Mouse (Mus musculus): ENCODE data around the gene Slc33a1. TPM values are rescaled to one million over a fixed set of nuclear protein-coding genes. Genes with fewer than 3 reads are reported as not detected.
A peak's percentile ranks its signal among the peaks of the same experiment; 100 is the strongest.

Gene Slc33a1
- total and polyA plus RNA-seq, 3 experiments, result 12.5 to 25.8 (median 20.1) TPM

DNA sequence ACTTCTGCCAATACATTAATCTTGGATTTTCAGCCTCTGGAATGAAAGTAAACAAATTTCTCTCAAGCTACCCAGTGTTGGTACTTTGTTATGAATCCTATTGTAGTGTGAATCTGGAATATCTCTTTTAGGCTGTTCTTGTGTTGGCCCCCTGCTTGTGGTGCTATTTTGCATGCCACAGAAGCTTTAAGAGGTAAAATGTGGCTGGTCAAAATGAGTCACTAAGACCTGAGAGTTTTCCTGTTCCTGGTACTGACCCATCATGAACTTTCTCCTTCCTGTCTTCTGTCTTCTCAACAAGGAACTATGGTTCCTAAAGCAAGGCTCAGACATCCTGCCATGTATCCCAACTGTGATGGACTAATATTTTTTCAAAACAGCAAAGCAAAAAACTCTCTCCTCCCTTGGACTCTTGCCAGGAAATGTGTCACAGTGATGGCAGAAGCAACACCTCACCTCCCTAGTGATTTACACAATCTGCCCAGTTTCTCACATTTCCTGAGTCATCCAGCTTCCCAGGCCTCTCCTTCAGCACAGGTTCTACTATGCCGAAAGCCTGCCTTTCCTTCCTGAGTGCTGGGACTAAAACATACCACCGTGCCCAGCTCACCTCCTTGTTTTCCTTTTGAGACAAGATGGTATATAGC is 23.2 kb downstream of the Slc33a1 start (continued):
- TF ChIP-seq USF2 (conservative IDR thresholded peaks at IDR 0.05; ENCODE audit: low read depth, low read length), result no peak
- no peak for TF ChIP-seq NRF1 (IDR thresholded peaks at IDR 0.05; ENCODE audit: low read depth, low read length)
- peak; percentile 68 for TF ChIP-seq ETS1 (conservative IDR thresholded peaks at IDR 0.05; ENCODE audit: low read depth, low read length)
- peak; percentile 56; the same call in 1 of the 2 replicates for TF ChIP-seq MAFK (IDR thresholded peaks at IDR 0.05; ENCODE audit: insufficient replicate concordance, low read length)
- TF ChIP-seq RAD21 (IDR thresholded peaks at IDR 0.05; ENCODE audit: low read depth, low read length), result no peak
- no peak for TF ChIP-seq SIN3A (IDR thresholded peaks at IDR 0.05; ENCODE audit: low read length)
- TF ChIP-seq GABPA (IDR thresholded peaks at IDR 0.05; ENCODE audit: insufficient replicate concordance, low read depth, low read length), result no peak
- TF ChIP-seq JUND (conservative IDR thresholded peaks at IDR 0.05; ENCODE audit: low read depth, low read length), result peak; percentile 86
- TF ChIP-seq KAT2A (IDR thresholded peaks at IDR 0.05; ENCODE audit: insufficient replicate concordance, low read length), result no peak

DNA sequence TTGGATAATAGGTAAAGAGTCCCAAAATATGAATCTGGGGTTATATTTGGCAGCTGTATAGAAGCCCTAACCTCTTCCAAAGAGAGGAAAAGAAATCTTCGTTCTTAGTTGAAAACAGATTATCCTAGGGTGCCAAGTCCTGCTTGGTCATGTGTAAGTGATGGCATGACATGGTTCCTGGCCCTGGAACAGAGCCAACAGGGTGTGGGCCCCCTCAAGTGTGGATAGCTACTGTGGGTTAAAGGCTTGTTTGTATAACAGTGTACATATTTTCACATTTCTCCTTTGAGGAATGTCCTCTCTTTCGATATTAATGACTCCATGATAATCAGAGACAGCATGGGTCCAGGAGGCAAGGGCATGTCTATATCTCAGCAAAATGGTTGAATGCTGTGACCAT is 25.6 kb downstream of the Slc33a1 start:
- dilution Hi-C loops (cut with MboI; ENCODE audit: extremely low pct_ligation_motif_present, extremely low pct_unique_long_range_greater_than_20kb, low sequenced_read_pairs), result no loop called here
- Histone ChIP-seq H3K79me2 (replicated peaks; ENCODE audit: control insufficient read depth, extremely low read depth, insufficient read depth, poor library complexity, severe bottlenecking) (no peaks in the 10 kb centered on the region), H3K4me2 (ENCODE audit: insufficient read depth, low read depth, poor library complexity, severe bottlenecking) (no peak overlapping the region), H3K36me3 (replicated peaks in 1 of 2; ENCODE audit: control insufficient read depth in 1 of 2, insufficient read depth in 1 of 2, low read length in 1 of 2) (peaks cover 7 to 15% of the 10 kb centered on the region in 2 experiments), H3K4me3 (replicated peaks in 1 of 3; ENCODE audit: low read depth in 2 of 3, low read length in 2 of 3, poor library complexity in 1 of 3) (no peak overlapping the region), H3K9ac (ENCODE audit: insufficient read depth, low read depth) (no peak overlapping the region), H3K9me3 (replicated peaks; ENCODE audit: low read length) (no peaks in the 10 kb centered on the region), H3K27ac (ENCODE audit: insufficient read depth, low read depth) (no peak overlapping the region), H3K4me1 (ENCODE audit: control insufficient read depth in 1 of 2, insufficient read depth in 2 of 2) (peaks cover 6 to 15% of the 10 kb centered on the region in 2 experiments; a peak in 3 of 4 replicates), H3K27me3 (replicated peaks) (no peaks in the 10 kb centered on the region)
- DNase-seq (ENCODE audit: extremely low read depth), result no peak
- in situ Hi-C loops (cut with MboI; ENCODE audit: low pct_ligation_motif_present, low pct_unique_long_range_greater_than_20kb, low sequenced_read_pairs), result no loop called here
- TF ChIP-seq POLR2AphosphoS2 (IDR thresholded peaks at IDR 0.05; ENCODE audit: low read depth, low read length), result no peak

DNA sequence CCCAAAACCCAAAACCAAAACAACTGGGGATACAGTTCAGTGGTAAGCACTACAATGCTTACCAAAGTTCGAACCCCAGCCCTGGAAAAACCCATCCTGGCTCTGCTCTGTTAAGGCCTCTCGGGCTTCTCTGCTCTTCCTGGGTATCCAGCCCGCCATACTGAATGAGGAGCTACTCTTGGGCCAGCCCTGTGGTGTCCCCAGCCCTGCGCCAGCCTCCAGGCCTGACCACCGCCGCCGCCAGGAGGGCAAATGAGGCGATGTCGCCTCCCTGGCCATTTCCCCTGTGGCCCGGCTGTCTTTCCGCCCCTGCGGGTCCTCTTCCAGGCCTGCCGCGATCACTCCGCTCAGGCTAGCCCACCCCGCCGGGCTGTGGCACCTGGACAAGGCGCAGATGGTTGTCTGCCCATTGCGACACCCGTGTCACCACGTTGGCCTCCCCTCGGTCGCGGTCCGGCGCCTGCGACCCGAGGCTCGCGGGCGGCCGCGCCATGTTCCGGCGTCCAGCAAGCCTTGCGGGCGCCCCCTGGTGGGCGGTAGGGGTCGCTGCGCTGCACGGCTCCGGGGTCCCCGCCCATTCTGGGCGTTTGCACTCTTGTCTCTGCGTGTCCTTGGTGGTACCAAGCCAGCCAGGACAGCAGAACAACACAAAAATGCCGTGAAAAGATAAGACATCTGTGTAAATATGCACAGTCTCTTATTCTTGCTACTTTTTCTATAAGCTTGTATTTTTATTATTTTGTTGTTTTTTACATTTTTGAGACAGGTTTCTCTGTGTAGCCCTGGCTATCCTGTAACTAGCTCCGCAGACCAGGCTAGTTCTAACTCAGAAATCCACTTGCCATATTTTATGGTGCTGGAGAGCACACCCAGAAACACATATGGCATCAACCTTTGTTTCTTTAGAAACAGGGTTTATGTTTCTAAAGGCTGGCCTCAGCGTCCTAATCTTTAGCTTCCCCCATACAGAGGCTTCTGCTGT is 35.4 kb downstream of the Slc33a1 start, which contains the start of gene E130311K13Rik:
Gene E130311K13Rik, minus strand, starts transcription at position 595 of the 982 bp plus-strand sequence.
- H3K27me3 ChIP-seq (replicated peaks), result no peaks in the 10 kb centered on the region
- peak within 1 kb of the TSS; percentile 72 for H3K9ac ChIP-seq (ENCODE audit: insufficient read depth, low read depth)
- TF ChIP-seq ZMIZ1 (IDR thresholded peaks at IDR 0.05; ENCODE audit: low read depth, low read length) (peak; percentile 42; the same call in 1 of the 2 replicates), ELF1 (IDR thresholded peaks at IDR 0.05; ENCODE audit: low read depth, low read length) (no peak), SMC3 (IDR thresholded peaks at IDR 0.05; ENCODE audit: low read depth, low read length) (peak; percentile 46), NRF1 (IDR thresholded peaks at IDR 0.05; ENCODE audit: low read depth, low read length) (peak; percentile 23; the same call in 1 of the 2 replicates), ZNF384 (IDR thresholded peaks at IDR 0.05; ENCODE audit: low read depth, low read length) (peak; percentile 47; the same call in 1 of the 2 replicates), POLR2A (IDR thresholded peaks at IDR 0.05; ENCODE audit: low read depth, low read length) (peak; percentile 89), CTCF (conservative IDR thresholded peaks at IDR 0.05 in 1 of 2, IDR thresholded peaks at IDR 0.05 in 1 of 2; ENCODE audit: low read depth in 2 of 2, low read length in 2 of 2) (peak; percentile 34 to 87; a peak in 3 of 4 replicates), USF2 (conservative IDR thresholded peaks at IDR 0.05; ENCODE audit: low read depth, low read length) (no peak), SIN3A (IDR thresholded peaks at IDR 0.05; ENCODE audit: low read length) (peak; percentile 13; the same call in 1 of the 2 replicates), TCF12 (IDR thresholded peaks at IDR 0.05; ENCODE audit: low read depth, low read length) (peak; percentile 64), NELFE (IDR thresholded peaks at IDR 0.05; ENCODE audit: low read depth, low read length) (peak; percentile 74), MYC (IDR thresholded peaks at IDR 0.05; ENCODE audit: low read depth, low read length) (0 out of 2 replicates have a peak, but pooled peaks have one; percentile 19), IRF4 (IDR thresholded peaks at IDR 0.05; ENCODE audit: low read depth, low read length) (no peak; the same call in 1 of the 2 replicates), UBTF (IDR thresholded peaks at IDR 0.05; ENCODE audit: low read depth, low read length) (peak; percentile 43; the same call in 1 of the 2 replicates), RAD21 (IDR thresholded peaks at IDR 0.05; ENCODE audit: low read depth, low read length) (peak; percentile 33), MXI1 (IDR thresholded peaks at IDR 0.05; ENCODE audit: low read depth, low read length) (no peak; the same call in 1 of the 2 replicates), HCFC1 (IDR thresholded peaks at IDR 0.05; ENCODE audit: low read depth, low read length) (peak; percentile 18; the same call in 1 of the 2 replicates)
- H3K4me3 ChIP-seq (replicated peaks in 1 of 3; ENCODE audit: low read depth in 2 of 3, low read length in 2 of 3, poor library complexity in 1 of 3), result peak within 1 kb of the TSS; percentile 69 to 74 (median 73)
- H3K27ac ChIP-seq (ENCODE audit: insufficient read depth, low read depth), result peak within 1 kb of the TSS; percentile 43
- peaks cover 4 to 12% of the 10 kb centered on the region in 2 experiments; a peak in 3 of 4 replicates for H3K4me1 ChIP-seq (ENCODE audit: control insufficient read depth in 1 of 2, insufficient read depth in 2 of 2)
- peaks cover 2 to 12% of the 10 kb centered on the region in 2 experiments for H3K36me3 ChIP-seq (replicated peaks in 1 of 2; ENCODE audit: control insufficient read depth in 1 of 2, insufficient read depth in 1 of 2, low read length in 1 of 2)
- no peaks in the 10 kb centered on the region for H3K9me3 ChIP-seq (replicated peaks; ENCODE audit: low read length)
- DNase-seq (ENCODE audit: extremely low read depth), result peak; percentile 80
- in situ Hi-C loops (cut with MboI; ENCODE audit: low pct_ligation_motif_present, low pct_unique_long_range_greater_than_20kb, low sequenced_read_pairs) (no loop called here), dilution Hi-C loops (cut with MboI; ENCODE audit: extremely low pct_ligation_motif_present, extremely low pct_unique_long_range_greater_than_20kb, low sequenced_read_pairs) (no loop called here)
- peak within 1 kb of the TSS; percentile 23 for H3K4me2 ChIP-seq (ENCODE audit: insufficient read depth, low read depth, poor library complexity, severe bottlenecking)
- H3K79me2 ChIP-seq (replicated peaks; ENCODE audit: control insufficient read depth, extremely low read depth, insufficient read depth, poor library complexity, severe bottlenecking), result no peaks in the 10 kb centered on the region; the same call in 1 of the 2 replicates
